Mouse (Mus musculus) myocyte (in vitro differentiated cells): ENCODE measurements around the gene Kcnd3. TPM values are rescaled to one million over a fixed set of nuclear protein-coding genes. Genes with fewer than 3 reads are reported as not detected.

Experiments
- H3K27me3 ChIP-seq: one replicate; pipeline ENCODE4 v1.6.1; 2011; ENCODE audit not compliant: control insufficient read depth, insufficient read depth, insufficient read length
- H3K36me3 ChIP-seq: one replicate; pipeline ENCODE4 v1.6.1; 2011; ENCODE audit not compliant: control insufficient read depth, insufficient read depth
- H3K4me2 ChIP-seq: one replicate; pipeline ENCODE4 v1.6.1; 2011; ENCODE audit warnings: low read depth, control low read depth
- H3K4me3 ChIP-seq: one replicate; pipeline ENCODE4 v1.5.1; 2011; ENCODE audit warnings: mild to moderate bottlenecking, control low read depth, moderate library complexity
- H3K79me2 ChIP-seq: one replicate; pipeline ENCODE4 v1.6.1; 2011; ENCODE audit not compliant: control insufficient read depth, insufficient read depth
- H3ac ChIP-seq: one replicate; pipeline ENCODE4 v1.6.1; 2011; ENCODE audit not compliant: control insufficient read depth, insufficient read length
- CEBPB ChIP-seq: IDR thresholded peaks from 2 replicates; pipeline ENCODE4 v1.6.1; 2011; ENCODE audit warnings: mild to moderate bottlenecking, moderate library complexity; ENCODE audit not compliant: poor library complexity, insufficient read depth, severe bottlenecking
- E2F4 ChIP-seq: IDR thresholded peaks from one replicate; pipeline ENCODE4 v1.6.1; 2011; ENCODE audit warnings: mild to moderate bottlenecking, control low read depth, moderate library complexity; ENCODE audit not compliant: insufficient read depth
- MAX ChIP-seq: IDR thresholded peaks from one replicate; pipeline ENCODE4 v1.6.1; 2011; ENCODE audit warnings: low read depth, mild to moderate bottlenecking, control low read depth
- MYOD1 ChIP-seq, 3 experiments: IDR thresholded peaks; one replicate each; pipeline ENCODE4 v1.6.1; 2011; ENCODE audit warnings: control low read depth in 2 of 3, low read depth in 2 of 3, mild to moderate bottlenecking in 2 of 3, moderate library complexity in 1 of 3; ENCODE audit not compliant: insufficient read length in 2 of 3, control insufficient read depth in 1 of 3
- MYOG ChIP-seq, 3 experiments: IDR thresholded peaks; one replicate each; pipeline ENCODE4 v1.6.1; 2011; ENCODE audit warnings: control low read depth in 2 of 3, low read depth in 2 of 3, mild to moderate bottlenecking in 2 of 3; ENCODE audit not compliant: insufficient read length in 2 of 3, control insufficient read depth in 1 of 3, insufficient read depth in 1 of 3
- POLR2A ChIP-seq: IDR thresholded peaks from one replicate; pipeline ENCODE4 v1.6.1; 2011; ENCODE audit warnings: low read depth, mild to moderate bottlenecking, control low read depth, moderate library complexity; ENCODE audit not compliant: insufficient read length
- POLR2AphosphoS2 ChIP-seq: IDR thresholded peaks from one replicate; pipeline ENCODE4 v1.6.1; 2011; ENCODE audit warnings: low read depth, control low read depth; ENCODE audit not compliant: insufficient read length
- REST ChIP-seq: IDR thresholded peaks from one replicate; pipeline ENCODE4 v1.6.1; 2011; ENCODE audit warnings: mild to moderate bottlenecking, control low read depth, moderate library complexity; ENCODE audit not compliant: insufficient read depth, insufficient read length
- SRF ChIP-seq: IDR thresholded peaks from one replicate; pipeline ENCODE4 v1.6.1; 2011; ENCODE audit warnings: low read depth; ENCODE audit not compliant: control insufficient read depth, insufficient read length
- TCF12 ChIP-seq: IDR thresholded peaks from one replicate; pipeline ENCODE4 v1.6.1; 2011; ENCODE audit warnings: mild to moderate bottlenecking, control low read depth; ENCODE audit not compliant: poor library complexity, insufficient read depth, severe bottlenecking
- TCF3 ChIP-seq: IDR thresholded peaks from one replicate; pipeline ENCODE4 v1.6.1; 2011; ENCODE audit warnings: low read depth, control low read depth; ENCODE audit not compliant: insufficient read length
- USF1 ChIP-seq: IDR thresholded peaks from one replicate; pipeline ENCODE4 v1.6.1; 2011; ENCODE audit warnings: low read depth, mild to moderate bottlenecking, control low read depth, moderate library complexity
- polyA plus RNA-seq: library from polyadenylated mRNA; unstranded; fragments of >200 nt; fragmentation: generic; extraction: Trizol; gene quantifications from one replicate; pipeline ENCODE4 v1.2.1, GENCODE M21; 2012; ENCODE audit warnings: missing spikeins

Kcnd3 gene
- polyA plus RNA-seq, 1 experiment = not detected

DNA sequence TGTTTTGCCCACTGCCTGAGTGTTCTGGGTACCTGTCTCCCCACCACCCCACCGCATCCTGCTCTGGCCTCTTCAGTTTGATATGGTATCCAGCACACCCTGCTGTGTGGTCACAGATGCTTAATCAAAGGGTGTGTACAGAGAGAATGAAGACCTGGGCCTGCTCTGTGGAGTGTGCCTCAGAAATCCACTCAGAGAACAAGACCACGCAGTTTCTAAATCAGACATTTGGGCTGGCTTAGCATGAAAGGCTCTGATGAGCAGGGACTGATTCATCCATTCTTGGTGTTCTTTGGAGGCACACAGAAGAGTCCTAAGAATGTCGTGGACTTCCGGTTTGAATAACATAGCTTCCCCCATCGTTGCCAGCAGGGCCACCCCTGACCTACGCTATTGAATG is 86.3 kb downstream of the Kcnd3 start:
- H3K4me2 ChIP-seq = peak overlapping the region; percentile 45
- no peaks in the 10 kb centered on the region for H3K79me2 ChIP-seq
- H3K27me3 ChIP-seq = no peaks in the 10 kb centered on the region
- TF ChIP-seq USF1 = no peak
- TF ChIP-seq MYOG (IDR thresholded peaks at IDR 0.05; ENCODE audit: control insufficient read depth in 1 of 3, insufficient read depth in 1 of 3, insufficient read length in 2 of 3, low read depth in 2 of 3) = no peak
- TF ChIP-seq E2F4 = no peak
- no peak for TF ChIP-seq POLR2A
- no peak for TF ChIP-seq CEBPB
- H3K4me3 ChIP-seq = no peak overlapping the region
- no peak overlapping the region for H3ac ChIP-seq
- no peaks in the 10 kb centered on the region for H3K36me3 ChIP-seq

GRCm38 (mm10) chr3:105538819-105539607 is 86.9 kb downstream of the Kcnd3 start:
- Histone ChIP-seq H3K4me3 (no peak overlapping the region), H3K79me2 (no peaks in the 10 kb centered on the region), H3K36me3 (no peaks in the 10 kb centered on the region), H3K27me3 (no peaks in the 10 kb centered on the region), H3ac (no peak overlapping the region), H3K4me2 (peak overlapping the region; percentile 45)
- no peak for TF ChIP-seq SRF
- no peak for TF ChIP-seq MYOG (IDR thresholded peaks at IDR 0.05; ENCODE audit: control insufficient read depth in 1 of 3, insufficient read depth in 1 of 3, insufficient read length in 2 of 3, low read depth in 2 of 3)

- no peaks in the 10 kb centered on the region for H3K27me3 ChIP-seq
- H3K4me2 ChIP-seq = no peak overlapping the region
Measured at GRCm38 (mm10) chr3:105542741-105543140, 90.6 kb downstream of the Kcnd3 start.

GRCm38 (mm10) chr3:105544106-105544505 is 92.0 kb downstream of the Kcnd3 start:
- TF ChIP-seq E2F4 = no peak
- no peak for TF ChIP-seq TCF12
- no peak for TF ChIP-seq CEBPB
- no peak for TF ChIP-seq MAX
- TF ChIP-seq SRF = no peak
- Histone ChIP-seq H3K36me3 (no peaks in the 10 kb centered on the region), H3K27me3 (no peaks in the 10 kb centered on the region), H3K4me3 (no peak overlapping the region), H3ac (no peak overlapping the region), H3K79me2 (no peaks in the 10 kb centered on the region), H3K4me2 (no peak overlapping the region)

More at GRCm38 (mm10) chr3:105542741-105543140, 90.6 kb downstream of the Kcnd3 start:
- Histone ChIP-seq H3K79me2 (no peaks in the 10 kb centered on the region), H3K36me3 (no peaks in the 10 kb centered on the region), H3K4me3 (no peak overlapping the region), H3ac (no peak overlapping the region)
- TF ChIP-seq MYOD1 (IDR thresholded peaks at IDR 0.05; ENCODE audit: control insufficient read depth in 1 of 3, insufficient read length in 2 of 3, low read depth in 2 of 3) (no peak), E2F4 (no peak), POLR2A (no peak), MYOG (IDR thresholded peaks at IDR 0.05; ENCODE audit: control insufficient read depth in 1 of 3, insufficient read depth in 1 of 3, insufficient read length in 2 of 3, low read depth in 2 of 3) (no peak)

DNA sequence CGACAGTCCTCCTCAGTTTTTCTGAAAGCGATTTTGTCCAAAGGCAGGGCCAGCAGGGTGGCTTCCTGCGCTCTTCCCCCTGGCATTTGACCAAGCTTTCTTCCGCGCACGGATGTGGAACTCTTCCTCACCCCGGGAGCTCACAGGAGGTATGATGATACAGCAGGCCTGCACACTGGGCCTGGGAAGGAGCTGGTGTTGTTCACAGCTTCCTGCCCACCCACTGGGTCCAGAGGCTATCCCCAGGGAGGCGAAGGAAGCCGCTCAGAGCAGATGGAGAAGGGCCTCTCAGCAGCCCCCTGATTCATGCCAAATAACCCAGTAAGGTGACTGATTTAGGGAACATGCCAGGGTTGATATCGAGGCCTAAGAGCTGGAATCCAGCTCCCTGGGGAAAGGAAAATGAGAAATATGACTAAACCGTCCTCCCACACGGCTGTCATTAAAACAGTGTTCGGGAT is 94.5 kb downstream of the Kcnd3 start:
- Histone ChIP-seq H3K27me3 (no peaks in the 10 kb centered on the region), H3K79me2 (no peaks in the 10 kb centered on the region), H3K4me2 (no peak overlapping the region), H3K36me3 (no peaks in the 10 kb centered on the region), H3ac (no peak overlapping the region), H3K4me3 (no peak overlapping the region)
- TF ChIP-seq TCF3 (no peak), REST (no peak), USF1 (no peak), CEBPB (no peak), E2F4 (no peak), MAX (no peak), POLR2A (no peak), MYOD1 (IDR thresholded peaks at IDR 0.05; ENCODE audit: control insufficient read depth in 1 of 3, insufficient read length in 2 of 3, low read depth in 2 of 3) (no peak), MYOG (IDR thresholded peaks at IDR 0.05; ENCODE audit: control insufficient read depth in 1 of 3, insufficient read depth in 1 of 3, insufficient read length in 2 of 3, low read depth in 2 of 3) (no peak), SRF (no peak), TCF12 (no peak), POLR2AphosphoS2 (no peak)
